Mouse (Mus musculus) stomach, embryonic 14.5 days (tissue): Measurements from ENCODE around the gene Peli1. TPM values are rescaled to one million over a fixed set of nuclear protein-coding genes. Genes with fewer than 3 reads are reported as not detected.

Experiments
- ATAC-seq: fragments of 200-750 bp; cut with Nextera tagmentation; 2 replicates; pipeline ENCODE4 v1.8.0; 2017; ENCODE audit warnings: low read depth, moderate TSS enrichment; ENCODE audit not compliant: insufficient number of reproducible peaks, insufficient read depth, low FRiP score
- H3K27ac ChIP-seq: fragments of 300-500 bp; sonication (generic); 2 replicates; pipeline ENCODE4 v1.5.1; 2014; ENCODE audit warnings: mild to moderate bottlenecking, low read length, moderate library complexity, mixed read lengths
- H3K27me3 ChIP-seq: fragments of 300-500 bp; sonication (generic); 2 replicates; pipeline ENCODE4 v1.6.1; 2014; ENCODE audit warnings: low read length, control low read depth, mixed read lengths; ENCODE audit not compliant: control insufficient read depth, insufficient read depth
- H3K36me3 ChIP-seq: fragments of 300-500 bp; sonication (generic); 2 replicates; pipeline ENCODE4 v1.6.1; 2014; ENCODE audit warnings: mild to moderate bottlenecking, control low read depth, low read length, moderate library complexity, mixed read lengths; ENCODE audit not compliant: control insufficient read depth, insufficient read depth
- H3K4me1 ChIP-seq: fragments of 300-500 bp; sonication (generic); 2 replicates; pipeline ENCODE4 v1.6.1; 2014; ENCODE audit warnings: low read length, control low read depth, mixed read lengths; ENCODE audit not compliant: control insufficient read depth, insufficient read depth
- H3K4me2 ChIP-seq: fragments of 300-500 bp; sonication (generic); replicated peaks from 2 replicates; pipeline ENCODE4 v1.6.1; 2014; ENCODE audit warnings: low read depth, low read length, control low read depth
- H3K4me3 ChIP-seq: fragments of 300-500 bp; sonication (generic); 2 replicates; pipeline ENCODE4 v1.5.1; 2014; ENCODE audit warnings: low read depth, low read length, control low read depth
- H3K9ac ChIP-seq: fragments of 300-500 bp; sonication (generic); replicated peaks from 2 replicates; pipeline ENCODE4 v1.6.1; 2014; ENCODE audit warnings: low read depth, mild to moderate bottlenecking, control low read depth, low read length, moderate library complexity, mixed read lengths
- H3K9me3 ChIP-seq: fragments of 300-500 bp; sonication (generic); 2 replicates; pipeline ENCODE4 v1.6.1; 2016; ENCODE audit warnings: low read depth, low read length, control low read depth; ENCODE audit not compliant: control insufficient read depth
- WGBS: fragments of 180-500 bp; shearing (Covaris S2); extraction: QIAGEN DNeasy Blood & Tissue Kit; methylation state at CpG from one replicate; pipeline ENCODE4 v1.1.7; 2014; 5-methylcytosine and 5-hydroxymethylcytosine counted together
- polyA plus RNA-seq: library from polyadenylated mRNA; unstranded; fragments of >200 nt; fragmentation: Nextera tagmentation; extraction: Ambion mirVana; gene quantifications from 2 replicates; pipeline ENCODE4 v1.2.1, GENCODE M21; 2014

Peli1 gene
- polyA plus RNA-seq, 1 experiment from 2014 or later: 38.8 TPM

DNA sequence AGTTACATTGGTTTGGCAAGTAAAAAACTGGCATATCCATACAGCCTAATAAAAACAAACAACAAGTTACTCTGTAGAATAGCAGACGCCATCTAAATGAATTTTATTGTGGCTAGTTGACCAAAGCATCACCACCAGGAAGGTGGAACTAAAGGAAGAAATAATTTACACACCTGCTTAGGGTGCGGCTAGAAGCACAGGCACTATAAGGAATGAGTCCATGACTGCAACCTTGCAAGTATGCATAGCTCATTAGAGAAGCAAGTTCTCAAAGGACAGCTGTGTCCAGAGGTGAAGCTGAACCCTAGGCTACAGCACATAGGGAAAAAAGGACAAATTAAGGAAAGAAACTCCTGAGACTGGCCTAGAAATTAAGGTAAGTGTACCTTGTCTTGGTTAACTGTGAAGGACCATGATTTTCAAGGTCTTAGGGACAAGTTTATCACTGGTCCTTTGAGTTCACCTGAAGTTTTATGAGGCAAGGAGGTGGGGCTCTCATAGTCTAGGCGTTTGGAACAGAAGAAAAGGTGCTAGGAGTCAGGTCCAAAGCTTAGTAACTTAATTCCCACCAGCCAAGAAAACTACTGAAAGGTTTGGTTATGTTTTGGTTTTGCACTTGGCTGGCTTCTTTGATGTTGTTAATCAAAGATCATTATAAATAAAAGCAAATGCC lies 25.7 kb downstream of the Peli1 start:
- Histone ChIP-seq H3K9ac (no peak overlapping the region), H3K36me3 (no peaks in the 10 kb centered on the region), H3K4me1 (no peaks in the 10 kb centered on the region), H3K27me3 (no peaks in the 10 kb centered on the region), H3K4me3 (no peak overlapping the region), H3K27ac (no peak overlapping the region), H3K9me3 (no peaks in the 10 kb centered on the region), H3K4me2 (no peak overlapping the region)
- 75% methylated on average over 3 of the region's 3 CpGs for WGBS
- ATAC-seq: no peak

DNA sequence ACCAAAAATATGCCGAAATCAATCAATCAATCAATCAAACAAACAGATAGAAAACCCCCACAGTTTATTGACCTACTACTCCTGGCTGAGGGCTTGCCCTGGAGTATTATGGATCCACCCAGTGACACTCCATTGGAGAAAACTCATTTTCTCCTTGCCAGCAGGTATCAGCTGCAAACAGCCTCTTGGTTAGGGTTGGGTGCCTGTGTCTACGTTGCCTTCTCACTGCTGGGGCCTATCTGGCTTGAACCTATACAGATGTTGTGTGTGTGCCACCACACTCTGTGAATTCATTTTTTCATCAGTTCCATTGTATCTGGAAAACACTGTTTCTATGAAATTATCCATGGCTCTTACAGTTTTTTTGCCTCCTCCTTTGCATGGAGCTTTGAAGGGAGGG lies 30.6 kb downstream of the Peli1 start:
- Histone ChIP-seq H3K36me3 (no peaks in the 10 kb centered on the region), H3K27ac (no peak overlapping the region), H3K4me2 (no peak overlapping the region), H3K27me3 (no peaks in the 10 kb centered on the region), H3K4me3 (no peak overlapping the region), H3K9ac (no peak overlapping the region), H3K4me1 (no peaks in the 10 kb centered on the region), H3K9me3 (no peaks in the 10 kb centered on the region)
- WGBS: 80% methylated on average over 2 of the region's 2 CpGs
- no peak for ATAC-seq

DNA sequence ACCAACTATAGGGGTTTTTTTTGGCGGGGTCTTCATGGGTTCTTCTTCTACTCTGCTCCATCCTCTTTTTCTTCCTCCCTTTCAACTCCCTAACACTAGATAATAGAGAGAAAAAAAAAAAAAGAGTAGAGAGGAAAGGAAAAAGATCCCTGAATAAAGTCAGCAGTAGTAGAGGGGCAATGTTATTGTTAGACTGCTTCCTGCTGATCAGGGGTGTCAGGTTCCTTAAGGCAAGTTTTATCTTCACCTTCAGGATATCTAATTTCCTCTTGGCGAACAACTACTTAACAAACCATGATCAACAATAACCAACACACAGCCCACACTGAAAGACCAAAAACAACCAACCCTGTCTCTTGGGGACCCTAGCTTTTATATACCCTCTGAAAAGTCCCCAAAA lies 31.3 kb downstream of the Peli1 start:
- H3K4me3 ChIP-seq: no peak overlapping the region
- ATAC-seq: no peak
- no peaks in the 10 kb centered on the region for H3K4me1 ChIP-seq
- 86% methylated on average over 2 of the region's 2 CpGs for WGBS
- no peak overlapping the region for H3K27ac ChIP-seq
- H3K9ac ChIP-seq: no peak overlapping the region
- no peak overlapping the region for H3K4me2 ChIP-seq
- H3K27me3 ChIP-seq: no peaks in the 10 kb centered on the region
- H3K36me3 ChIP-seq: no peaks in the 10 kb centered on the region
- no peaks in the 10 kb centered on the region for H3K9me3 ChIP-seq

DNA sequence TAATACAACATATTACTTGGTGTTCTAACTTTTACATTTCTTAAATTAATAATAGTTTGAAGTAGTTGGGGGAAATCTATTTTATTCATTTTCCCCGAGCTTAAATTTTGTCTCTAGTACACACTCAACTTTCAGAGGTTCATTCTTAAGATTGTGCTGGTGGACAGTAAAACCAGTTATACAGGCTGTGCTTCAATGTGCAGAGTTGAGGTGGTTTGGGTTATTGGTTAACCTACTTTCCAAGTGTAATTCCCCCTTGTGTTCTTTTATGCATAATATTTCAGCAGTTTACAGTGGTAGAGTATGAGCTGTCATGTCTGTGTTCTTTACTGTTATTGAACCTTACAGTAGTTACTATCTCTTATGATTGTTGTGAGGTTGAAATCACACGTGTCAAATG lies 40.6 kb downstream of the Peli1 start:
- no peak for ATAC-seq
- Histone ChIP-seq H3K4me3 (no peak overlapping the region), H3K9me3 (no peaks in the 10 kb centered on the region; the same call in 1 of the 2 replicates), H3K27me3 (no peaks in the 10 kb centered on the region), H3K36me3 (no peaks in the 10 kb centered on the region), H3K9ac (no peak overlapping the region), H3K27ac (no peak overlapping the region), H3K4me2 (no peak overlapping the region), H3K4me1 (no peaks in the 10 kb centered on the region)
- WGBS: 80% methylated on average over 2 of the region's 2 CpGs

DNA sequence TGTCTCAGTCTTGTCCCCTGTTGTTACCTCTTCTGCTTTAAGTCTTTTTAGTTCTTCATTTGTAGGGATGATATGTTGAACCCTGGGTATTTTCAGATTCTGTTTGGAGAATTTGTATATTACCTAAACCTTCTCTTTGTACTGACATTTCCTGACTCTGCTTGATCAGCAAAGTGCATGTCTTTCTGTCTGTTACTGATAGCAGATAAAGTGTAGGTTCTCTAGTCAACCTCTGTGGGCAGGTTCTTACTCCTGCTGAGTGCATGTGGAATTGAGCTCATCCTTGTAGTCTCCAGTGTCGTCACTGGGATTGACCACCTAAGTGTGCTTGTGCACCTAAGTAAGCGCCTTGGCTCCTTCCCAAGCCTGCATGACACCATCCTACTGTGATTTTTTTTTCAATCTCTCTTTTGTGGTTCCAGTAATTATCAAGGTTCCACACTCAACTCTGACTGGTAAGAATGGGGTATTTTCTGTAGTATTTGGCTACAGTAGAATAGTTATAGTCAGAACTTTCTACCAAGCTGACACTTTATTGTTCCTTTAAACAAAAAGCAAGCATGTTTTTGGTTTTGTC lies 43.9 kb downstream of the Peli1 start:
- Histone ChIP-seq H3K27ac (no peak overlapping the region), H3K9ac (no peak overlapping the region), H3K4me1 (no peaks in the 10 kb centered on the region), H3K27me3 (no peaks in the 10 kb centered on the region), H3K36me3 (peaks cover 10% of the 10 kb centered on the region; the same call in 1 of the 2 replicates), H3K9me3 (no peaks in the 10 kb centered on the region), H3K4me2 (no peak overlapping the region), H3K4me3 (no peak overlapping the region)
- 83% methylated on average over 2 of the region's 2 CpGs for WGBS
- ATAC-seq: no peak

DNA sequence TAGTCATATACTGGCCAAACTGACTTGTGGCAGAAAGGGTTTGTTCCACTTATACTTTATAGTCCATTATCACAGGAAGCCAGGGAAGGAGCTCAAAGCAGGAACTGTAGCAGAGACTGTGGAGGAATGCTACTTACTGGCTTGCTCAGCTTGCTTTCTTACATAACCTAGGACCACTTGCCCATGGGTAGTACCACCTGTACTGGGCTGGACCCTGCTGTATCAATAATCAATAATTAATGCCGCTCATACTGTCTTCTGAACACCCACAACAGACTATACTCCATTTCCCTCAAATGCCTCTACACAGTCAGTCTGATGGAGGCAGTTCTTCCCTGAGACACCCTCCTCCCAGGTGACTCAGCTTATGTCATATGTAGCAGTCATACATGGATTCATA lies 48.4 kb downstream of the Peli1 start:
- Histone ChIP-seq H3K9ac (no peak overlapping the region), H3K9me3 (no peaks in the 10 kb centered on the region), H3K27ac (no peak overlapping the region), H3K4me3 (no peak overlapping the region), H3K27me3 (no peaks in the 10 kb centered on the region), H3K4me1 (no peaks in the 10 kb centered on the region), H3K4me2 (no peak overlapping the region), H3K36me3 (peaks cover 10% of the 10 kb centered on the region; the same call in 1 of the 2 replicates)
- no peak for ATAC-seq
- 94% methylated on average over 1 of the region's 1 CpGs for WGBS

DNA sequence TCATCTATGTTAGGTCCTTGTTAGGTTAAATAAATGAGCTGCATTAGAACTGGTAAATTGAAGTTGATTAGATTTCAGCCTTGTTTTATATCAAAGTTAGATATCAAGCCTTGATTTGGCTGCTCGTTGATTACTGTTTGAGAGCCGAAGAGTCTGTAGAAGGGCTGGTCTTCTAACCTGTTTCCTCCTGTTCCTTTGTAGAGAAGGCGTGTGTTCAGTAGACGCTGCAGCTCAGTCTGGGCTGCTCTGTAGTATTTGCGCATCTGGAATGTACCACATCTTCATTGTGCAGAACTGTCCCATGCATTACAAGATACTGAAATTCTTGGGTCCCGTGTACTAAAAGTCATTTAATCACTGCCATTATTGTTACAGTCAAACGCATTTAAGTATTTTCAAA lies 50.2 kb downstream of the Peli1 start:
- Histone ChIP-seq H3K4me3 (no peak overlapping the region), H3K9ac (no peak overlapping the region), H3K9me3 (no peaks in the 10 kb centered on the region), H3K27ac (no peak overlapping the region), H3K4me1 (no peaks in the 10 kb centered on the region), H3K36me3 (peaks cover 10% of the 10 kb centered on the region; the same call in 1 of the 2 replicates), H3K27me3 (no peaks in the 10 kb centered on the region), H3K4me2 (no peak overlapping the region)
- 84% methylated on average over 7 of the region's 7 CpGs for WGBS
- no peak for ATAC-seq

DNA sequence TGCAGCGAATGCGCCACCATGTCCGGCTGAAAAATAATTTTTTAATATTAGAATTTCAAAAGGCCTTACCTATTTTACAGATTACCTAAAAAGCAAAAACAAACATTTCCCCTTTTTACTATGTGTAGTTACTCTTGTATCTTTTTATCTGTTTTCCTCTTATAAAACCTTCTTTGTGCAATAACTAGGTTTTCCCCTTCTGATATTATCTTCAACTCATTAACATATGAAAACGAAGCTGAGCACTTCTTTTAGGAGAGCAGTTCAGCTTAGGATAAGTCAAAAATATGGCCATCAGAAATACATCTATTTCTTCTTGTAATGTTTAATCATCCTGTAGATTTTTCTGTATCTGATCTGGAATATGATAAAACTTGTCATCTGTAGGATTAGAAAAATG lies 50.7 kb downstream of the Peli1 start:
- H3K27ac ChIP-seq: no peak overlapping the region
- 90% methylated on average over 4 of the region's 4 CpGs for WGBS

DNA sequence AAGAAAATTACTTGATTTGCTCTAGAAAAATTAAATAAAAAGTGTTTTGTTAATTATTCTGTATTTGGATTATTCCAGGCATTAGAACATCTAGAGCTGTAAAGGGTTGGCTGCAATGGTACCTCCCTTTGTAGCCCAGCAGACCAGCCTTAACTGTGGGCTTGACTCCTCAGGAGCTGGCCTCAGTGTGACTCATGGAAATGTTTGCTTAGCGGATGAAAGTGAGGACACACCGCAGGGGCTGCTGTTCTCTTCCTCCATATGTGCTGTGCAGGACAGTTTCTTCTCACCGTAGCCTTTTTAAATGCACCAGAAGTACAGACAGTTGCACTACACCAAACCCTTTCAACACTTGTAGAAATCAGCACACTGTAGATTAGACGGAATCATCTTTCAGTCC lies 58.4 kb downstream of the Peli1 start:
- no peak overlapping the region for H3K27ac ChIP-seq
- peaks cover 18% of the 10 kb centered on the region for H3K36me3 ChIP-seq
- H3K9ac ChIP-seq: no peak overlapping the region
- WGBS: 74% methylated on average over 4 of the region's 4 CpGs
- no peak for ATAC-seq
- H3K4me2 ChIP-seq: no peak overlapping the region
- H3K9me3 ChIP-seq: no peaks in the 10 kb centered on the region
- no peaks in the 10 kb centered on the region for H3K27me3 ChIP-seq
- H3K4me3 ChIP-seq: no peak overlapping the region
- H3K4me1 ChIP-seq: no peaks in the 10 kb centered on the region

More for the DNA sequence above, 50.7 kb downstream of the Peli1 start:
- ATAC-seq: no peak
- Histone ChIP-seq H3K4me1 (no peaks in the 10 kb centered on the region), H3K4me3 (no peak overlapping the region), H3K9ac (no peak overlapping the region), H3K9me3 (no peaks in the 10 kb centered on the region), H3K4me2 (no peak overlapping the region), H3K27me3 (no peaks in the 10 kb centered on the region), H3K36me3 (peaks cover 12% of the 10 kb centered on the region; the same call in 1 of the 2 replicates)
